Mouse (Mus musculus): ENCODE results near the gene Olfr418. TPM values are rescaled to one million over a fixed set of nuclear protein-coding genes. Genes with fewer than 3 reads are reported as not detected.

Gene Olfr418
- polyA plus RNA-seq, 1 experiment from 2014 or later: not detected

Other genes with a start within 250 kb of the Olfr418 start
- gene Olfr1408, start 128.6 kb upstream of the Olfr418 start, polyA plus RNA-seq (2015; fragmentation: Nextera tagmentation; extraction: Ambion mirVana): not detected in 2 replicates
- not detected in 2 replicates for gene Olfr1406, start 75.4 kb upstream of the Olfr418 start, polyA plus RNA-seq (2015; fragmentation: Nextera tagmentation; extraction: Ambion mirVana)
- gene Olfr218, start 68.2 kb upstream of the Olfr418 start, polyA plus RNA-seq (2015; fragmentation: Nextera tagmentation; extraction: Ambion mirVana): not detected in 2 replicates
- gene Olfr1404, start 53.6 kb upstream of the Olfr418 start, polyA plus RNA-seq (2015; fragmentation: Nextera tagmentation; extraction: Ambion mirVana): not detected in 2 replicates
- 0.23 TPM in 1 of 2 replicates, not detected in the other for gene Fcer1a, start 38.8 kb upstream of the Olfr418 start, polyA plus RNA-seq (2015; fragmentation: Nextera tagmentation; extraction: Ambion mirVana)
- gene Mptx2, start 11.8 kb downstream of the Olfr418 start, polyA plus RNA-seq (2015; fragmentation: Nextera tagmentation; extraction: Ambion mirVana): not detected in 2 replicates
- gene Ackr1, start 67.7 kb downstream of the Olfr418 start, polyA plus RNA-seq (2015; fragmentation: Nextera tagmentation; extraction: Ambion mirVana): 2.1 and 2.6 TPM in 2 replicates
- 3.7 and 4.4 TPM in 2 replicates for gene Aim2, start 84.9 kb downstream of the Olfr418 start, polyA plus RNA-seq (2015; fragmentation: Nextera tagmentation; extraction: Ambion mirVana)
- gene Cadm3, start 101.7 kb downstream of the Olfr418 start, polyA plus RNA-seq (2015; fragmentation: Nextera tagmentation; extraction: Ambion mirVana): 2.2 and 2.4 TPM in 2 replicates
- 0.10 and 0.16 TPM in 2 replicates for gene Ifi206, start 225.0 kb downstream of the Olfr418 start, polyA plus RNA-seq (2015; fragmentation: Nextera tagmentation; extraction: Ambion mirVana)